29 mouse cellular contexts compared by ENCODE assay signal in the genomic region with DNA sequence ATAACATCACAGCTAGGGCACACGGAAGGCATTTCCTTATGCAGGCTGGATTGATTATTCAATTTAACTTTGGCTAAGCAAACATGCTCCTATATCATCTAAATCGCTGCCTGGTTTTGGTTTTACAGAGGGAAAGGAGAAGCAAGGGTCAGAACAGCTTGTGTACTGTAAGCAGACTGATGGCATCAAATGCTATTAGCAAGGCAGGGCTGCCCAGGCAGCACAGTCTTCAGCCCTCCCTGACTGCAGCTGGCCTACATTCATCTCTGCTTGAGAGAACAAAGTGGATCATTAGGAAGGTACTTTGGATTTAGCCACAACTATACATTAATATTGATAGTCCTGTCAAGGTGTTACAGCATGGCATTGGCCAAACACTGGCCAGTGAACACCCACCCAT.
A peak's percentile ranks its signal among the peaks of the same experiment; 100 is the strongest.
DNase-seq lines count a peak whose midpoint lies in the region; ATAC-seq and TF ChIP-seq lines count a peak whose summit lies in the region.
"Had no signal": no experiment of that assay in that cellular context is flagged by ENCODE, and none has a peak within 500 bp of the region (broad histone marks: within the 10 kb centered on the region; RNA-seq: fewer than 3 reads in every experiment).

No protein-coding gene starts in this region.

- no peak for TF ChIP-seq POLR2A in kidney, adult 2 months (IDR thresholded peaks at IDR 0.05; ENCODE audit: low read depth, low read length)

- no peak overlapping the region for H3K4me3 ChIP-seq in hindbrain, embryonic 10.5 days
- no peak overlapping the region for H3K4me3 ChIP-seq in hindbrain, embryonic 14.5 days (replicated peaks; ENCODE audit: low read length)
- no peak overlapping the region for H3K4me3 ChIP-seq in limb, embryonic 11.5 days (ENCODE audit: low read depth, low read length)
- H3K4me3 ChIP-seq in limb, embryonic 10.5 days, result no peak overlapping the region
- H3K4me3 ChIP-seq in embryonic facial prominence, embryonic 13.5 days, result no peak overlapping the region
- H3K4me3 ChIP-seq in neural tube, embryonic 14.5 days (ENCODE audit: low read depth, low read length), result no peak overlapping the region
- H3K4me3 ChIP-seq in kidney, adult 2 months (ENCODE audit: insufficient read depth, low read depth, low read length), result no peak overlapping the region
- H3K4me3 ChIP-seq: embryonic facial prominence, embryonic 15.5 days; gastrocnemius, adult 2 months; heart, embryonic 12.5 days; heart, embryonic 15.5 days; hindbrain, embryonic 15.5 days had no signal

- no peaks in the 10 kb centered on the region for H3K36me3 ChIP-seq in hindbrain, embryonic 10.5 days
- H3K36me3 ChIP-seq in hindbrain, embryonic 14.5 days (replicated peaks; ENCODE audit: control insufficient read depth, insufficient read depth), result no peaks in the 10 kb centered on the region
- H3K36me3 ChIP-seq in limb, embryonic 11.5 days (ENCODE audit: control insufficient read depth, insufficient read depth, low read length), result no peaks in the 10 kb centered on the region
- no peaks in the 10 kb centered on the region for H3K36me3 ChIP-seq in limb, embryonic 10.5 days
- no peaks in the 10 kb centered on the region for H3K36me3 ChIP-seq in embryonic facial prominence, embryonic 13.5 days
- H3K36me3 ChIP-seq in neural tube, embryonic 14.5 days (ENCODE audit: control insufficient read depth, insufficient read depth, low read length), result no peaks in the 10 kb centered on the region
- no peaks in the 10 kb centered on the region for H3K36me3 ChIP-seq in kidney, adult 2 months (ENCODE audit: control insufficient read depth, insufficient read depth, low read length)
- H3K36me3 ChIP-seq: embryonic facial prominence, embryonic 15.5 days; heart, embryonic 12.5 days; heart, embryonic 15.5 days; hindbrain, embryonic 15.5 days had no signal

- H3K4me2 ChIP-seq in hindbrain, embryonic 14.5 days (replicated peaks), result no peak overlapping the region
- no peak overlapping the region for H3K4me2 ChIP-seq in limb, embryonic 11.5 days (ENCODE audit: low read depth, severe bottlenecking)
- no peak overlapping the region for H3K4me2 ChIP-seq in embryonic facial prominence, embryonic 13.5 days
- no peak overlapping the region for H3K4me2 ChIP-seq in neural tube, embryonic 14.5 days (ENCODE audit: low read depth, low read length)
- H3K4me2 ChIP-seq: embryonic facial prominence, embryonic 15.5 days; heart, embryonic 12.5 days; heart, embryonic 15.5 days; hindbrain, embryonic 15.5 days had no signal

- TF ChIP-seq CTCF in kidney, adult 2 months (conservative IDR thresholded peaks at IDR 0.05; ENCODE audit: insufficient read depth, insufficient read length, low read depth, low read length), result no peak

- H3K27ac ChIP-seq in hindbrain, embryonic 10.5 days, result peak overlapping the region; percentile 35; the same call in 1 of the 2 replicates
- H3K27ac ChIP-seq in hindbrain, embryonic 14.5 days, result no peak overlapping the region
- no peak overlapping the region for H3K27ac ChIP-seq in limb, embryonic 11.5 days (replicated peaks; ENCODE audit: low read depth, low read length)
- H3K27ac ChIP-seq in limb, embryonic 10.5 days, result no peak overlapping the region
- 0 out of 2 replicates have a peak overlapping the region, but pooled peaks have one; percentile 28 for H3K27ac ChIP-seq in embryonic facial prominence, embryonic 13.5 days
- no peak overlapping the region for H3K27ac ChIP-seq in neural tube, embryonic 14.5 days (ENCODE audit: low read depth, low read length)
- H3K27ac ChIP-seq in kidney, adult 2 months (ENCODE audit: insufficient read depth, low read depth, low read length), result no peak overlapping the region
- H3K27ac ChIP-seq: embryonic facial prominence, embryonic 15.5 days; gastrocnemius, adult 2 months; heart, embryonic 15.5 days; hindbrain, embryonic 15.5 days had no signal

- ATAC-seq in hindbrain, embryonic 14.5 days (ENCODE audit: low FRiP score), result no peak
- no peak for ATAC-seq in limb, embryonic 11.5 days (ENCODE audit: insufficient number of reproducible peaks, low FRiP score, low TSS enrichment, low read depth)
- peak; percentile 10; the same call in 1 of the 2 replicates for ATAC-seq in embryonic facial prominence, embryonic 13.5 days (ENCODE audit: insufficient number of reproducible peaks, insufficient read depth, low FRiP score, low TSS enrichment, low read depth)
- 0 out of 2 replicates have a peak, but pooled peaks have one; percentile 28 for ATAC-seq in neural tube, embryonic 14.5 days (ENCODE audit: low read depth)
- ATAC-seq: activated CD4-positive, CD25-positive, alpha-beta regulatory T cell, adult 4 months; CD4-positive, CD25-positive, alpha-beta regulatory T cell, adult 4 months; forebrain, embryonic 14.5 days; inflammation-experienced regulatory T-cells, adult 6 months; intestine, embryonic 16.5 days had no signal

- peaks cover 24% of the 10 kb centered on the region for H3K4me1 ChIP-seq in hindbrain, embryonic 10.5 days (replicated peaks)
- peaks cover 7% of the 10 kb centered on the region; the same call in 1 of the 2 replicates for H3K4me1 ChIP-seq in hindbrain, embryonic 14.5 days (replicated peaks; ENCODE audit: control insufficient read depth, insufficient read depth, low read length)
- H3K4me1 ChIP-seq in limb, embryonic 11.5 days (ENCODE audit: control insufficient read depth, insufficient read depth, low read length), result no peaks in the 10 kb centered on the region
- H3K4me1 ChIP-seq in limb, embryonic 10.5 days, result 0 out of 2 replicates have a peak, but pooled peaks cover 3% of the 10 kb centered on the region
- peaks cover 13% of the 10 kb centered on the region; the same call in 1 of the 2 replicates for H3K4me1 ChIP-seq in embryonic facial prominence, embryonic 13.5 days
- no peaks in the 10 kb centered on the region for H3K4me1 ChIP-seq in neural tube, embryonic 14.5 days (ENCODE audit: control insufficient read depth, insufficient read depth, low read length)
- no peaks in the 10 kb centered on the region for H3K4me1 ChIP-seq in kidney, adult 2 months (ENCODE audit: control insufficient read depth, insufficient read depth, low read length)
- H3K4me1 ChIP-seq: embryonic facial prominence, embryonic 15.5 days; heart, embryonic 12.5 days; heart, embryonic 15.5 days; hindbrain, embryonic 15.5 days had no signal

- DNase-seq in hindbrain, embryonic 10.5 days (ENCODE audit: low spot score), result no peak
- DNase-seq in hindbrain, embryonic 14.5 days (ENCODE audit: low spot score), result no peak
- DNase-seq in limb, embryonic 11.5 days (ENCODE audit: low spot score), result peak; percentile 11
- DNase-seq in limb, embryonic 10.5 days (ENCODE audit: low spot score), result no peak
- no peak for DNase-seq in adrenal gland, postnatal 36 days
- DNase-seq in kidney, adult 2 months, result no peak
- DNase-seq: adrenal gland, adult 8-10 months; adrenal gland, postnatal 25 days; cerebellum, adult 18-20 months; cerebellum, adult 9-10 months; cerebellum, postnatal 14 days; forebrain, postnatal 0 days; gastrocnemius, adult 2 months; gastrocnemius, postnatal 25 days; heart, adult 18-20 months; heart, postnatal 10 days; heart, postnatal 36 days; kidney, adult 18-20 months had no signal

- no peaks in the 10 kb centered on the region for H3K27me3 ChIP-seq in hindbrain, embryonic 10.5 days (ENCODE audit: insufficient read depth, poor library complexity, severe bottlenecking)
- no peaks in the 10 kb centered on the region for H3K27me3 ChIP-seq in hindbrain, embryonic 14.5 days (ENCODE audit: control insufficient read depth, insufficient read depth, low read length)
- H3K27me3 ChIP-seq in limb, embryonic 11.5 days (ENCODE audit: control insufficient read depth, insufficient read depth, low read length), result no peaks in the 10 kb centered on the region
- H3K27me3 ChIP-seq in limb, embryonic 10.5 days (ENCODE audit: low read depth, poor library complexity, severe bottlenecking), result no peaks in the 10 kb centered on the region
- no peaks in the 10 kb centered on the region for H3K27me3 ChIP-seq in embryonic facial prominence, embryonic 13.5 days
- no peaks in the 10 kb centered on the region for H3K27me3 ChIP-seq in neural tube, embryonic 14.5 days (ENCODE audit: control insufficient read depth, insufficient read depth, low read length)
- no peaks in the 10 kb centered on the region for H3K27me3 ChIP-seq in kidney, adult 2 months (replicated peaks; ENCODE audit: control insufficient read depth, insufficient read depth, low read length)
- H3K27me3 ChIP-seq: embryonic facial prominence, embryonic 15.5 days; heart, embryonic 12.5 days; heart, embryonic 15.5 days; hindbrain, embryonic 15.5 days had no signal

- H3K9ac ChIP-seq in hindbrain, embryonic 14.5 days, result no peak overlapping the region
- H3K9ac ChIP-seq in limb, embryonic 11.5 days (ENCODE audit: low read length), result no peak overlapping the region
- no peak overlapping the region for H3K9ac ChIP-seq in embryonic facial prominence, embryonic 13.5 days
- no peak overlapping the region for H3K9ac ChIP-seq in neural tube, embryonic 14.5 days (replicated peaks; ENCODE audit: low read depth, low read length)
- H3K9ac ChIP-seq: embryonic facial prominence, embryonic 15.5 days; forebrain, postnatal 0 days; heart, embryonic 12.5 days; heart, embryonic 15.5 days; hindbrain, embryonic 15.5 days had no signal

- no peaks in the 10 kb centered on the region for H3K9me3 ChIP-seq in hindbrain, embryonic 10.5 days
- no peaks in the 10 kb centered on the region for H3K9me3 ChIP-seq in hindbrain, embryonic 14.5 days (ENCODE audit: control insufficient read depth, low read length)
- no peaks in the 10 kb centered on the region for H3K9me3 ChIP-seq in limb, embryonic 11.5 days (ENCODE audit: control insufficient read depth, low read length)
- no peaks in the 10 kb centered on the region for H3K9me3 ChIP-seq in limb, embryonic 10.5 days (replicated peaks)
- no peaks in the 10 kb centered on the region for H3K9me3 ChIP-seq in embryonic facial prominence, embryonic 13.5 days
- no peaks in the 10 kb centered on the region for H3K9me3 ChIP-seq in neural tube, embryonic 14.5 days (ENCODE audit: control insufficient read depth, low read length)
- H3K9me3 ChIP-seq: embryonic facial prominence, embryonic 15.5 days; heart, embryonic 12.5 days; heart, embryonic 15.5 days; hindbrain, embryonic 15.5 days had no signal

- WGBS in hindbrain, embryonic 10.5 days, result 82% methylated on average over 2 of the region's 2 CpGs
- 77% methylated on average over 2 of the region's 2 CpGs for WGBS in hindbrain, embryonic 14.5 days
- 83% methylated on average over 2 of the region's 2 CpGs for WGBS in limb, embryonic 11.5 days
- WGBS in limb, embryonic 10.5 days, result 78% methylated on average over 2 of the region's 2 CpGs
- WGBS in embryonic facial prominence, embryonic 13.5 days, result 24% methylated on average over 2 of the region's 2 CpGs
- 84% methylated on average over 2 of the region's 2 CpGs for WGBS in neural tube, embryonic 14.5 days
- WGBS in kidney, adult 2 months, result 82% methylated on average over 2 of the region's 2 CpGs

Comparison
In these comparisons a context has a peak if more than half of its experiments do, and no peak if none do; other contexts are left out.
1. H3K27ac ChIP-seq: peak in hindbrain, embryonic 10.5 days (single experiment) and embryonic facial prominence, embryonic 13.5 days (single experiment); none in hindbrain, embryonic 14.5 days (single experiment), limb, embryonic 11.5 days (single experiment), limb, embryonic 10.5 days (single experiment), neural tube, embryonic 14.5 days (single experiment) and kidney, adult 2 months (single experiment).
2. ATAC-seq: peak in embryonic facial prominence, embryonic 13.5 days (single experiment) and neural tube, embryonic 14.5 days (single experiment); none in hindbrain, embryonic 14.5 days (single experiment) and limb, embryonic 11.5 days (single experiment).